Mouse (Mus musculus): ENCODE results near the gene Hist1h3e. TPM values are rescaled to one million over a fixed set of nuclear protein-coding genes. Genes with fewer than 3 reads are reported as not detected.

Hist1h3e gene
- total RNA-seq, 2 experiments from 2014 or later: 98.5 to 398 TPM

DNA sequence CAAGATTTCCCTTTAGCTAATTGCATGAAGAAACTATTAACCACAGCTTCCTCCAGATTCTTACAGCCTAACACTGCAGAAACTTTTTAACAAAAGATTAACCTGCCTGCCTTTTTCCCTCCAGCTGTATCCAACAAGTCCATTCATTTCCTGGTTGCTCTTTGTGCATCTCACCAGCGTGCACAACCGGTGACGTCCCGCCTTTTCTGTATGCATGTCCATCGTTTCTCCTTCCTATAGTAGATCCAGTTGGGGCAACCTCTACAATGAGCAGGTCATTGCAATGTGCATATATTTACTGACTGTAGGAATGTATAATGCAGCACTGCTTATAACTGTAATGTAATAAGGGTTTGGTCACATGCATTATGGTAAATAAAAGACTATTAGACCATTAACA lies 38.2 kb downstream of the Hist1h3e start:
- no peak for ATAC-seq (replicated peaks; ENCODE audit: poor library complexity)

DNA sequence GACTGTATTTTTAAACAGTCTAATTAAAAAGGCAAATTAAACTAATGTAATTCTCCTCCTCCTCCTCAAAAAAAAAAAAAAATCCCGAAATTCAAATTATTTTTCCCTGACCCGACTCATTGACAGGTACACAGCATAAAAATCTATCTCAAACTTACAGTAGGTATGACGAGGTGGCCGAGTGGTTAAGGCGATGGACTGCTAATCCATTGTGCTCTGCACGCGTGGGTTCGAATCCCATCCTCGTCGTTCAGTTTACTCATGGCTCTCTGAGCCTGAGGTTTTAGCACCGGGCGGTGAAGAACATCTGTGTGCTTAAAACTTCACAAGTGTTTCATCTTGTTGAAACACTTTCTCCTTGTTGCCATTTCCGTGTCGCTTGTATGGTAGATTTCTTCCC lies 40.5 kb downstream of the Hist1h3e start:
- peak; percentile 35 for ATAC-seq (replicated peaks; ENCODE audit: poor library complexity)

DNA sequence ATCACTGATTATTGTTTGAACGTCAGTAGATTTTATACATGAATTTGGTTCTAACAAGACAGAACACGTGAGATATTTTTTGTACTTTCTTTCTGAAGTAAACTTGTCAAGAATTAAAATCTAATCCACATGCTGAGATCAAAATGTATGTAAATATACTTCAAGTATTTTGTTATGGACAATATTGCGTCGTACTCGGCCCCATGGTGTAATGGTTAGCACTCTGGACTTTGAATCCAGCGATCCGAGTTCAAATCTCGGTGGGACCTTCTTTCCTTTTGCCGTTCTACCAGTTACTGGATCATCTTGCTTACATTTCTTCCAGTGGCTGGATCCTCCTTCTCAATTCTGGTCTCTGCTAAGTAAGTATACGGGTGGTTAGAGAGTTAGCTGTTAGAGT lies 42.8 kb downstream of the Hist1h3e start:
- ATAC-seq (replicated peaks; ENCODE audit: poor library complexity): peak; percentile 35

DNA sequence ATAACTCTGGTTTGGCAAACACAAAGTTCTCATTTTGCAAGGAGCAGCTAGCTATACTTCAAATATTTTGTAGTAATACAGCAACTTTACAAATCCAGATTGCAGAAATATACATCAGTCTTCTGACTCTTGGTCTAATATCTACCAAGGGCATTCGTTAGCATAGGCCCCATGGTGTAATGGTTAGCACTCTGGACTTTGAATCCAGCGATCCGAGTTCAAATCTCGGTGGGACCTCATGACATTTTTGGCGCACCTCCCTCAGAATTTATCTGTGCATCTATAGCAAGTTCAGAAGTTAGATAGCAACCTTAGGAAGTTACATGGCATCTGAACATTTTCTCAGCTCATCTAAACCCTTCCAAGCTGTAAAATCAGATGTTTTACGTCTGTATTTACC lies 43.3 kb downstream of the Hist1h3e start:
- peak; percentile 45 for ATAC-seq (replicated peaks; ENCODE audit: poor library complexity)

DNA sequence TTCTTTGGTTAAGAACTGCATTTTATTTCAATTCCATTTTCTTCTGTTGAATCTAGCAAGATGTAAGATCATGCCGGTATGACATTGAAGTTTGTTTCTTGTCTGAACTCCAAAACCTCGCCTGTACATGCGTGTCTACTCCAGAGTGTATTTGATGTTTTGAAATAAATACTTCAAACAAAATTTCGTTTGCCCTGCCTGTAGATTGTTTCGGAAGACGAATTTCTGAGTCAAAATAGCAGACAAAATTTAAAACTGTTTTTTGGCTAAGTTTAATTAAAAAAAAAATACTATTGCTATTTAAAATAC lies 43.9 kb downstream of the Hist1h3e start:
- ATAC-seq (replicated peaks; ENCODE audit: poor library complexity): no peak

DNA sequence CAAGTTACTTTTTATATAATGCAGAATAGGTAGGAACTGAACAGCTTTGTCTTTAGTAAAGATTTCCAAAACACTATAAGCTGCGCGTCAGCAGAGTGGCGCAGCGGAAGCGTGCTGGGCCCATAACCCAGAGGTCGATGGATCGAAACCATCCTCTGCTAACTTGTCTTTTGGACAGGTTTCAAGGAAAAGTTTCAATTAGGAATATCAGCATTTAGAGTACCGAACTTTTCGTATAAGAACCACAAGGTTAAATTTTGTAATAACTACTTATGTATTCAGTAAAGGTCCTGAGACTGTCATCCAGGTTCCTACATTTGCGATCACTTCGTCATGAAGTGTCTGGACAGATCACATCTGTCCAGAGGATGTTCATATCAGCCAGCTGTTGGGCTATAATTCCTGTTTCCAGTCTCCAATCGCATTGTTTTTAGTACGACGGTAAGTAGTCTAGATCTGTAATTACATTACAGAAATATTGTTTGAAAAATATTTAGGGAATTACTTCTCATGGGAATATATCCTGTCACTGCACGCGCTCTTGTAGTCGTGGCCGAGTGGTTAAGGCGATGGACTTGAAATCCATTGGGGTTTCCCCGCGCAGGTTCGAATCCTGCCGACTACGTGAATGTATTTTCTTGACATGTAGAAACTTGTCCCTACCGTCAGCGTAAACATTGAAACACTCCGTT lies 44.4 kb downstream of the Hist1h3e start:
- peak; percentile 49 for ATAC-seq (replicated peaks; ENCODE audit: poor library complexity)

DNA sequence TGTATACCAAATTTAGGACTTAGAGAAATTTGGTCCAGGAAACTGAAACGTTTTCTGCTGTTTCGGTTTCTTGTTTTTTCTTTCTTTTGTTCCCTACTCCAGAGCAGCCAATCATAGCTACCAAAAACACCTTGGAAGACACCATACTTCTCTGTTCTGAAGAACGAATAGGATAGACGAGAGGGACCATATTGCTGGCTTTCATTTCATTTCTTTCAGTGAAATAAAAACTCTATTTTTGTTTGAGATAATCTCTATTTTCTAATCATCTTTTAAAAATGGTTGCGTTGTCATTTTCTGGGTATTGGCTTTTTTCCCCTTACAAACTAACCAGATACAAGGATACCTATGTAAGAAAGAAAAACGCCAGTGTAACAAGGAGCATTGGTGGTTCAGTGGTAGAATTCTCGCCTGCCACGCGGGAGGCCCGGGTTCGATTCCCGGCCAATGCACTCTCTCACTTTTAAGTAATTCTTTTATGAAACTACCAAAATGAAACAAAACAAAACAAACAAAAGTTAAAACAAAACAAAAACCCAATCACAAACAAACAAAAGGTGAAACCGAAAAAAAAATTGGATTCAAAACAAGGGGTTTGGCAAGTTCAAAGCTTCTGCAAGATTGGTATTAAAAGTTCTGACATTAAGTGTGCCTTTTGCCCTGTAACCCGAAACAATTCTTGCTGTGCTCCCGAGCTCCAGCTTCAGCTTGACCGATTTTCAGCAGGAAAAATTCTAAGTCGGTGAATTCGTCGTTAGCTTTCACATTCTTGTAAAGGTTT lies 45.2 kb downstream of the Hist1h3e start:
- peak; percentile 21 for ATAC-seq (replicated peaks; ENCODE audit: poor library complexity)

DNA sequence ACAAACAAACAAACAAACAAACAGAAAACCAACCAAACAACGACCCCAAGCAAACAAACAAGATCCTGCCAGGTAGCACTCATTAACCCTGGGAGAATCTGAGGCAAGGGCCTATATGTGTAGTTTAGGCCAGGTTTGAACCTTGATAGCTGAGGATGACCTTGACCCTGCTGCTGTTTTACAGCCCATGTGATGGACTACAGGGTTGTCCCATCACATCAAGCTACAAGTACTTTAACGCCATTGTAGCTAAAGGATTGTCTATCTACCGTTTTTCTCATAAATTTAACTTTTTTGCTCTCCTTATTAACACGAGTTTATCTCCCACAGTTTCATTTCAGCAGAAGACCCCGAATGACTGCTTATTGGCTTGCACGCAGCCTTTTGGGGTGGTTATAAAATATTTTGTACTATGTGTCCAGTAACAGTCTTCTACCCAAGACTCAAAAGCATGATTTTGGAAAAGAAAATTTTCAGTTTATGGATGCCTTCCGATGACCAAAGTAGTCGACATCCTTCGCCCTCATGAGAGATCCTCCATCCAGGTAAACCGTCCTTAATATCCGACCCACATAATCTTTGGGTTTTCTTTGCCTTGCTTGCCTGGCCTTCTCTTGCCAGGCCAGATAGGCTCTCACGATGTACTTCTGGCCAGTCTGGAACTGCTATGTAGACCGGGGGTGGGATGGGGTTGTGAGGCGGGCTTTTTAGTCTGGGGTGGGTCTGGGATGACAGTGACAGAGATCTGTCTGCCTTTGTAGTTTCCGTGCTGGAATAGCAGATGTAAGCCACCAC lies 46.1 kb downstream of the Hist1h3e start:
- no peak for ATAC-seq (replicated peaks; ENCODE audit: poor library complexity)

DNA sequence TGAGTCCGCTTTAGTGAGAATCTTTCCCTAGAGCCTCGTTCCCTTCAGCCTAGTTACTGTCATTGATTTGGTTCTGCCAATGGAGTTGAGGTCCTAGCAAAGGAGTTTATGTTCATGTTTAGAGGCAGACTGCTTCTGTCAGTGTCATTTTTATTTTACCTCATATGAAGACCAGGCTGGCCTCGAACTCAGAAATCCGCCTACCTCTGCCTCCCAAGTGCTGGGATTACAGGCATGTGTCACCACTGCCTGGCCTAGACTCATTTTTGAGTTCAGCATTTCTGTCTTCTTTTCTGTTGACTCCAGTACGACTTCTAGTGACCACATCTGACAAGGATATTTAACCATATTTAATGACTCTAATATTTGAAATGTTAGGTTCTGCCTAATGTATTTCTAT lies 46.9 kb downstream of the Hist1h3e start:
- ATAC-seq (replicated peaks; ENCODE audit: poor library complexity): no peak

DNA sequence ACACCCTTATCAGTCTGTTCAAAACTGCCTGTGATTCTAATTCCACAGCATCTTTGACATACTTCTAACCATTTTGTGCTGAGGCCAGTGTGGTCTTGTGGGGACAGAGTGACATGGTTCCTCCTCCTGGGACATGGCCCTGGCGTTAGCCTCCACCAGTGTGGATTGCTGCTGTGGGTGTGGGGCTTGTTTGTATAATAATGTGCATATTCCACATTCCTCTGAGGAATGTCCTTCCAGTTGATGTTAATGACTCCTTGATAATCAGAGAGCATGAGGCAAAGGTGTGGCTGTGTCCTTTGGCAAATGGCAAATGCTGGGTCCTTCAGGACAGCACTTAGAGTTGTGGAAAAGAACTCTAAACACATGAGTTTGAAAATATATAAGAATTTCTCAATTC lies 48.7 kb downstream of the Hist1h3e start:
- no peak for ATAC-seq (replicated peaks; ENCODE audit: poor library complexity)

Other genes with a start within 250 kb of the Hist1h3e start
Only the 30 nearest of the 35 such genes appear.
- gene Zfp322a, start 193.2 kb downstream of the Hist1h3e start, total RNA-seq (2015): 21.9 and 24.3 TPM in 2 replicates
- gene Zfp322a, start 193.2 kb downstream of the Hist1h3e start, total RNA-seq (2017): 39.4 and 75.5 TPM in 2 replicates
- gene Abt1, start 138.5 kb downstream of the Hist1h3e start, total RNA-seq (2015): 7.1 and 7.4 TPM in 2 replicates
- 9.5 and 11.0 TPM in 2 replicates for gene Abt1, start 138.5 kb downstream of the Hist1h3e start, total RNA-seq (2017)
- gene Btn1a1, start 96.5 kb downstream of the Hist1h3e start, total RNA-seq (2015): not detected in 2 replicates
- not detected in 2 replicates for gene Btn1a1, start 96.5 kb downstream of the Hist1h3e start, total RNA-seq (2017)
- gene Btn2a2, start 73.5 kb downstream of the Hist1h3e start, total RNA-seq (2015): not detected in 2 replicates
- 0.17 TPM in 1 of 2 replicates, not detected in the other for gene Btn2a2, start 73.5 kb downstream of the Hist1h3e start, total RNA-seq (2017)
- gene Hist1h4h, start 31.3 kb downstream of the Hist1h3e start, total RNA-seq (2015): 57.4 and 61.0 TPM in 2 replicates
- gene Hist1h4h, start 31.3 kb downstream of the Hist1h3e start, total RNA-seq (2017): 855 and 1,026 TPM in 2 replicates
- gene Hist1h2af, start 28.5 kb downstream of the Hist1h3e start, total RNA-seq (2015): 36.0 and 48.7 TPM in 2 replicates
- 1,885 and 2,197 TPM in 2 replicates for gene Hist1h2af, start 28.5 kb downstream of the Hist1h3e start, total RNA-seq (2017)
- 212 and 246 TPM in 2 replicates for gene Hist1h3g, start 26.9 kb downstream of the Hist1h3e start, total RNA-seq (2015)
- gene Hist1h3g, start 26.9 kb downstream of the Hist1h3e start, total RNA-seq (2017): 210 and 363 TPM in 2 replicates
- gene Hist1h2bh, start 19.0 kb downstream of the Hist1h3e start, total RNA-seq (2015): 32.4 and 33.2 TPM in 2 replicates
- 120 and 144 TPM in 2 replicates for gene Hist1h2bh, start 19.0 kb downstream of the Hist1h3e start, total RNA-seq (2017)
- 40.7 and 44.7 TPM in 2 replicates for gene Hist1h3f, start 18.3 kb downstream of the Hist1h3e start, total RNA-seq (2015)
- 86.8 and 176 TPM in 2 replicates for gene Hist1h3f, start 18.3 kb downstream of the Hist1h3e start, total RNA-seq (2017)
- gene Hist1h4f, start 10.7 kb downstream of the Hist1h3e start, total RNA-seq (2015): 61.3 and 71.9 TPM in 2 replicates
- 1,789 and 2,180 TPM in 2 replicates for gene Hist1h4f, start 10.7 kb downstream of the Hist1h3e start, total RNA-seq (2017)
- gene Hist1h1d, start 9.1 kb downstream of the Hist1h3e start, total RNA-seq (2015): 8.5 and 9.3 TPM in 2 replicates
- gene Hist1h1d, start 9.1 kb downstream of the Hist1h3e start, total RNA-seq (2017): 112 TPM in 2 replicates
- gene Hist1h2ae, start 8.9 kb upstream of the Hist1h3e start, total RNA-seq (2015): 5.3 and 9.4 TPM in 2 replicates
- 249 and 287 TPM in 2 replicates for gene Hist1h2ae, start 8.9 kb upstream of the Hist1h3e start, total RNA-seq (2017)
- 285 and 322 TPM in 2 replicates for gene Hist1h2bg, start 9.0 kb upstream of the Hist1h3e start, total RNA-seq (2015)
- gene Hist1h2bg, start 9.0 kb upstream of the Hist1h3e start, total RNA-seq (2017): 1,174 and 1,244 TPM in 2 replicates
- 321 and 327 TPM in 2 replicates for gene Hist1h2bf, start 11.8 kb upstream of the Hist1h3e start, total RNA-seq (2015)
- gene Hist1h2bf, start 11.8 kb upstream of the Hist1h3e start, total RNA-seq (2017): 466 and 575 TPM in 2 replicates
- gene Hist1h2ad, start 12.0 kb upstream of the Hist1h3e start, total RNA-seq (2015): 1.9 and 3.4 TPM in 2 replicates
- 229 and 1,060 TPM in 2 replicates for gene Hist1h2ad, start 12.0 kb upstream of the Hist1h3e start, total RNA-seq (2017)
- 105 and 131 TPM in 2 replicates for gene Hist1h3d, start 13.4 kb upstream of the Hist1h3e start, total RNA-seq (2015)
- 118 and 137 TPM in 2 replicates for gene Hist1h3d, start 13.4 kb upstream of the Hist1h3e start, total RNA-seq (2017)
- gene Hist1h4d, start 19.2 kb upstream of the Hist1h3e start, total RNA-seq (2015): 492 and 526 TPM in 2 replicates
- gene Hist1h4d, start 19.2 kb upstream of the Hist1h3e start, total RNA-seq (2017): 951 and 1,054 TPM in 2 replicates
- gene Hist1h2be, start 58.8 kb upstream of the Hist1h3e start, total RNA-seq (2015): 7.7 and 11.7 TPM in 2 replicates
- gene Hist1h2be, start 58.8 kb upstream of the Hist1h3e start, total RNA-seq (2017): 85.8 and 90.5 TPM in 2 replicates
- gene Hist1h1e, start 60.2 kb upstream of the Hist1h3e start, total RNA-seq (2015): 297 TPM in 2 replicates
- 260 and 272 TPM in 2 replicates for gene Hist1h1e, start 60.2 kb upstream of the Hist1h3e start, total RNA-seq (2017)
- gene Hist1h2ac, start 121.6 kb upstream of the Hist1h3e start, total RNA-seq (2015): 17.1 and 19.7 TPM in 2 replicates
- gene Hist1h2ac, start 121.6 kb upstream of the Hist1h3e start, total RNA-seq (2017): 101 and 110 TPM in 2 replicates
- gene Hist1h2bc, start 121.8 kb upstream of the Hist1h3e start, total RNA-seq (2015): 36.2 and 54.1 TPM in 2 replicates
- gene Hist1h2bc, start 121.8 kb upstream of the Hist1h3e start, total RNA-seq (2017): 196 and 235 TPM in 2 replicates
- not detected in 2 replicates for gene Hist1h1t, start 133.4 kb upstream of the Hist1h3e start, total RNA-seq (2015)
- gene Hist1h1t, start 133.4 kb upstream of the Hist1h3e start, total RNA-seq (2017): 0.29 TPM in 1 of 2 replicates, not detected in the other
- 45.1 and 51.9 TPM in 2 replicates for gene Hist1h4c, start 136.1 kb upstream of the Hist1h3e start, total RNA-seq (2015)
- 238 and 311 TPM in 2 replicates for gene Hist1h4c, start 136.1 kb upstream of the Hist1h3e start, total RNA-seq (2017)
- gene Hfe, start 148.5 kb upstream of the Hist1h3e start, total RNA-seq (2015): 15.9 and 16.6 TPM in 2 replicates
- gene Hfe, start 148.5 kb upstream of the Hist1h3e start, total RNA-seq (2017): 6.0 and 8.7 TPM in 2 replicates
- 103 and 110 TPM in 2 replicates for gene Hist1h1c, start 176.4 kb upstream of the Hist1h3e start, total RNA-seq (2015)
- 686 and 791 TPM in 2 replicates for gene Hist1h1c, start 176.4 kb upstream of the Hist1h3e start, total RNA-seq (2017)
- 88.8 and 93.1 TPM in 2 replicates for gene Hist1h3c, start 183.2 kb upstream of the Hist1h3e start, total RNA-seq (2015)
- 555 and 756 TPM in 2 replicates for gene Hist1h3c, start 183.2 kb upstream of the Hist1h3e start, total RNA-seq (2017)
- gene Hist1h2bb, start 184.4 kb upstream of the Hist1h3e start, total RNA-seq (2015): 232 TPM in 2 replicates
- 3,020 and 3,268 TPM in 2 replicates for gene Hist1h2bb, start 184.4 kb upstream of the Hist1h3e start, total RNA-seq (2017)
- 28.1 and 45.4 TPM in 2 replicates for gene Hist1h2ab, start 188.8 kb upstream of the Hist1h3e start, total RNA-seq (2015)
- gene Hist1h2ab, start 188.8 kb upstream of the Hist1h3e start, total RNA-seq (2017): 2,397 and 3,405 TPM in 2 replicates
- gene Hist1h3b, start 189.9 kb upstream of the Hist1h3e start, total RNA-seq (2015): 332 and 371 TPM in 2 replicates
- gene Hist1h3b, start 189.9 kb upstream of the Hist1h3e start, total RNA-seq (2017): 579 and 647 TPM in 2 replicates
- 33.6 and 56.1 TPM in 2 replicates for gene Hist1h4b, start 194.6 kb upstream of the Hist1h3e start, total RNA-seq (2015)
- 548 and 759 TPM in 2 replicates for gene Hist1h4b, start 194.6 kb upstream of the Hist1h3e start, total RNA-seq (2017)